Mouse (Mus musculus) limb, embryonic 12.5 days (tissue): Measurements from ENCODE around the gene Asic4. TPM values are rescaled to one million over a fixed set of nuclear protein-coding genes. Genes with fewer than 3 reads are reported as not detected.

Experiments used
- ATAC-seq: fragments of 200-750 bp; cut with Nextera tagmentation; 2 replicates; pipeline ENCODE4 v1.8.0; 2017; ENCODE audit warnings: low read depth, moderate TSS enrichment; ENCODE audit not compliant: insufficient number of reproducible peaks, insufficient read depth, low FRiP score, low TSS enrichment
- H3K27ac ChIP-seq: fragments of 300-500 bp; sonication (generic); 2 replicates; pipeline ENCODE4 v1.5.1; 2016; ENCODE audit warnings: mild to moderate bottlenecking, moderate library complexity
- H3K27me3 ChIP-seq: fragments of 300-500 bp; sonication (generic); 2 replicates; pipeline ENCODE4 v1.6.1; 2016; ENCODE audit warnings: mild to moderate bottlenecking, moderate library complexity
- H3K36me3 ChIP-seq: fragments of 300-500 bp; sonication (generic); 2 replicates; pipeline ENCODE4 v1.6.1; 2016; ENCODE audit warnings: mild to moderate bottlenecking, moderate library complexity
- H3K4me1 ChIP-seq: fragments of 300-500 bp; sonication (generic); replicated peaks from 2 replicates; pipeline ENCODE4 v1.6.1; 2016
- H3K4me2 ChIP-seq: fragments of 300-500 bp; sonication (generic); 2 replicates; pipeline ENCODE4 v1.6.1; 2016; ENCODE audit warnings: mild to moderate bottlenecking, moderate library complexity
- H3K4me3 ChIP-seq: fragments of 300-500 bp; sonication (generic); replicated peaks from 2 replicates; pipeline ENCODE4 v1.5.1; 2016; ENCODE audit warnings: mild to moderate bottlenecking
- H3K9ac ChIP-seq: fragments of 300-500 bp; sonication (generic); replicated peaks from 2 replicates; pipeline ENCODE4 v1.6.1; 2016; ENCODE audit warnings: mild to moderate bottlenecking, moderate library complexity
- H3K9me3 ChIP-seq: fragments of 300-500 bp; sonication (generic); 2 replicates; pipeline ENCODE4 v1.6.1; 2016; ENCODE audit warnings: mild to moderate bottlenecking, moderate library complexity
- WGBS: fragments of 180-500 bp; shearing (Covaris S2); methylation state at CpG from one replicate; pipeline ENCODE4 v1.1.7; 2016; 5-methylcytosine and 5-hydroxymethylcytosine counted together
- polyA plus RNA-seq: library from polyadenylated mRNA; unstranded; fragments of >200 nt; fragmentation: Nextera tagmentation; extraction: Ambion mirVana; gene quantifications from 2 replicates; pipeline ENCODE4 v1.2.1, GENCODE M21; 2016

Gene Asic4
- polyA plus RNA-seq, 1 experiment from 2014 or later = 0.50 TPM

- peak overlapping the region; percentile 41 for H3K4me3 ChIP-seq
- H3K9me3 ChIP-seq = no peaks in the 10 kb centered on the region
- peaks cover 59% of the 10 kb centered on the region for H3K27me3 ChIP-seq
- peak overlapping the region; percentile 75 for H3K4me2 ChIP-seq
- H3K27ac ChIP-seq = no peak overlapping the region
- peaks cover 6% of the 10 kb centered on the region; the same call in 1 of the 2 replicates for H3K36me3 ChIP-seq
- peak; percentile 49; the same call in 1 of the 2 replicates for ATAC-seq
- peak overlapping the region; percentile 53 for H3K9ac ChIP-seq
- 2% methylated on average over 71 of the region's 71 CpGs for WGBS
- peaks cover 31% of the 10 kb centered on the region for H3K4me1 ChIP-seq
These were observed 27.3 kb upstream of the Asic4 start for GRCm38 (mm10) chr1:75422823-75423471.

- Histone ChIP-seq H3K27ac (no peak overlapping the region), H3K4me3 (no peak overlapping the region), H3K36me3 (peaks cover 1% of the 10 kb centered on the region), H3K27me3 (peaks cover 59% of the 10 kb centered on the region), H3K4me1 (peaks cover 31% of the 10 kb centered on the region), H3K4me2 (no peak overlapping the region), H3K9ac (no peak overlapping the region), H3K9me3 (no peaks in the 10 kb centered on the region)
- WGBS = 58% methylated on average over 11 of the region's 11 CpGs
- ATAC-seq = no peak
These were observed 26.4 kb upstream of the Asic4 start for GRCm38 (mm10) chr1:75423780-75424390.

GRCm38 (mm10) chr1:75425796-75426471 is 24.3 kb upstream of the Asic4 start:
- Histone ChIP-seq H3K4me2 (no peak overlapping the region), H3K27ac (no peak overlapping the region), H3K4me3 (no peak overlapping the region), H3K36me3 (peaks cover 7% of the 10 kb centered on the region), H3K4me1 (peaks cover 35% of the 10 kb centered on the region), H3K9ac (no peak overlapping the region), H3K27me3 (peaks cover 56% of the 10 kb centered on the region), H3K9me3 (no peaks in the 10 kb centered on the region)
- no peak for ATAC-seq
- WGBS = 41% methylated on average over 10 of the region's 10 CpGs

GRCm38 (mm10) chr1:75435475-75436328 is 14.5 kb upstream of the Asic4 start, which contains the start of gene Gmppa:
Gmppa (plus strand) TSS chr1:75435930.
- Histone ChIP-seq H3K27ac (peak within 1 kb of the TSS; percentile 79), H3K36me3 (peaks cover 3% of the 10 kb centered on the region; the same call in 1 of the 2 replicates), H3K4me1 (peaks cover 18% of the 10 kb centered on the region), H3K27me3 (peaks cover 8% of the 10 kb centered on the region), H3K4me2 (peak within 1 kb of the TSS; percentile 72), H3K9me3 (no peaks in the 10 kb centered on the region), H3K9ac (peak within 1 kb of the TSS; percentile 58), H3K4me3 (peak within 1 kb of the TSS; percentile 60)
- 6% methylated on average over 28 of the region's 28 CpGs for WGBS
- ATAC-seq = peak; percentile 76

- no peak overlapping the region for H3K27ac ChIP-seq
- no peak overlapping the region; the same call in 1 of the 2 replicates for H3K9ac ChIP-seq
- no peak for ATAC-seq
- H3K4me3 ChIP-seq = no peak overlapping the region
- H3K27me3 ChIP-seq = peaks cover 9% of the 10 kb centered on the region; the same call in 1 of the 2 replicates
- peaks cover 21% of the 10 kb centered on the region; the same call in 1 of the 2 replicates for H3K36me3 ChIP-seq
- no peaks in the 10 kb centered on the region for H3K9me3 ChIP-seq
- H3K4me1 ChIP-seq = peaks cover 24% of the 10 kb centered on the region
- WGBS = 78% methylated on average over 8 of the region's 9 CpGs
- no peak overlapping the region for H3K4me2 ChIP-seq
These were observed 11.5 kb upstream of the Asic4 start for GRCm38 (mm10) chr1:75438782-75439181.

- Histone ChIP-seq H3K9me3 (no peaks in the 10 kb centered on the region), H3K4me2 (no peak overlapping the region), H3K4me3 (no peak overlapping the region), H3K27ac (no peak overlapping the region), H3K27me3 (peaks cover 28% of the 10 kb centered on the region), H3K4me1 (peaks cover 41% of the 10 kb centered on the region), H3K9ac (no peak overlapping the region), H3K36me3 (peaks cover 21% of the 10 kb centered on the region; the same call in 1 of the 2 replicates)
- no peak for ATAC-seq
- WGBS = 94% methylated on average over 7 of the region's 7 CpGs
These were observed 9.6 kb upstream of the Asic4 start for GRCm38 (mm10) chr1:75440661-75441060.

- Histone ChIP-seq H3K36me3 (peaks cover 21% of the 10 kb centered on the region; the same call in 1 of the 2 replicates), H3K27me3 (peaks cover 37% of the 10 kb centered on the region), H3K9ac (no peak overlapping the region), H3K4me1 (peaks cover 43% of the 10 kb centered on the region), H3K27ac (no peak overlapping the region), H3K9me3 (no peaks in the 10 kb centered on the region), H3K4me2 (no peak overlapping the region), H3K4me3 (no peak overlapping the region)
- 85% methylated on average over 15 of the region's 15 CpGs for WGBS
- ATAC-seq = no peak
These were observed 8.7 kb upstream of the Asic4 start for GRCm38 (mm10) chr1:75441471-75441996.

GRCm38 (mm10) chr1:75442171-75442570 is 8.1 kb upstream of the Asic4 start:
- peaks cover 43% of the 10 kb centered on the region for H3K27me3 ChIP-seq
- H3K4me1 ChIP-seq = peaks cover 43% of the 10 kb centered on the region
- 82% methylated on average over 9 of the region's 9 CpGs for WGBS

GRCm38 (mm10) chr1:75442811-75443210 is 7.4 kb upstream of the Asic4 start:
- Histone ChIP-seq H3K4me3 (no peak overlapping the region), H3K27ac (no peak overlapping the region), H3K4me2 (no peak overlapping the region), H3K36me3 (peaks cover 21% of the 10 kb centered on the region; the same call in 1 of the 2 replicates), H3K4me1 (peaks cover 44% of the 10 kb centered on the region), H3K9ac (0 out of 2 replicates have a peak overlapping the region, but pooled peaks have one; percentile 8), H3K27me3 (peaks cover 50% of the 10 kb centered on the region), H3K9me3 (no peaks in the 10 kb centered on the region)
- 54% methylated on average over 8 of the region's 8 CpGs for WGBS
- ATAC-seq = no peak

More at GRCm38 (mm10) chr1:75442171-75442570, 8.1 kb upstream of the Asic4 start:
- Histone ChIP-seq H3K36me3 (peaks cover 21% of the 10 kb centered on the region; the same call in 1 of the 2 replicates), H3K4me2 (no peak overlapping the region), H3K27ac (no peak overlapping the region), H3K9me3 (no peaks in the 10 kb centered on the region), H3K4me3 (no peak overlapping the region), H3K9ac (no peak overlapping the region)
- ATAC-seq = no peak

GRCm38 (mm10) chr1:75443247-75444024 is 6.8 kb upstream of the Asic4 start:
- WGBS = 30% methylated on average over 13 of the region's 13 CpGs

More at GRCm38 (mm10) chr1:75443247-75444024, 6.8 kb upstream of the Asic4 start:
- Histone ChIP-seq H3K4me3 (no peak overlapping the region), H3K4me1 (peaks cover 50% of the 10 kb centered on the region), H3K9me3 (no peaks in the 10 kb centered on the region), H3K36me3 (peaks cover 21% of the 10 kb centered on the region; the same call in 1 of the 2 replicates), H3K9ac (peak overlapping the region; percentile 9; the same call in 1 of the 2 replicates), H3K27ac (no peak overlapping the region), H3K27me3 (peaks cover 56% of the 10 kb centered on the region), H3K4me2 (no peak overlapping the region)
- ATAC-seq = no peak
